Mouse (Mus musculus): ENCODE data around the gene Vac14. TPM values are rescaled to one million over a fixed set of nuclear protein-coding genes. Genes with fewer than 3 reads are reported as not detected.
A peak's percentile ranks its signal among the peaks of the same experiment; 100 is the strongest.

Gene Vac14
- polyA plus RNA-seq, 1 experiment = 26.8 TPM

DNA sequence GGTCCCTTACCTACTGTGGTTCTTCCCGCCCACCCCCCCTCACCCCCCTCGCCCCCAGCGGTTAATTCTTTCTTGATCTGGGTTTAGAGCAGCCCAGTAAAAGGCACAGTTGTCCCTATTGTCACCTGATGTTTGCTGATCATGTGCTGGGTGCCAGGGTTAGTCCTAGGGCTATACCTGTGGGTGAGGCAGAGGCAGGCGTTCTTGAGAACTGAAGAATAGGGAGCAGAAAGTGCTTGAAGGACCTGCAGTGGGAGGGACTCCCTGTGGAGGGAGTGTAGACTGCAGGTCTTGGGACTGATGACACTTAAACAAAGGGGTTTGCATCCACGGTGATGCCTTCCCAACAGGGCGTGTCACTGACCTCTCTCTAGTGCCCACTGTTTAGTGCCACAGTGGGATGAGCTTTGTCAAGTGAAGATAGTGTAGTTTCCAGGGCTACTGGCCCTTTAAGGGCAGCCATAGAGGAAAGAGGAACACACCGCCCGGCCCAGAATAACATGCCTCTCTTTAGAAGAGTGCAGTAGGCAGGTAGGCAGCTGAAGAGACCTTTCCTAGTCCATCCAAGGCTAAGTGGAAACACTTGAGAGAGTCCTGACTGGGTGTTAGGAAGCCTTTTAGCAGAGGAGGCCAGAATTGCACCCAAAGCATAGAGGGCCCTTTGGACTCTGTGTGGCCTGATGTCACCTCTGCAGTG, 51.7 kb downstream of the Vac14 start:
- no peak overlapping the region for H3ac ChIP-seq (ENCODE audit: control insufficient read depth, insufficient read length)

DNA sequence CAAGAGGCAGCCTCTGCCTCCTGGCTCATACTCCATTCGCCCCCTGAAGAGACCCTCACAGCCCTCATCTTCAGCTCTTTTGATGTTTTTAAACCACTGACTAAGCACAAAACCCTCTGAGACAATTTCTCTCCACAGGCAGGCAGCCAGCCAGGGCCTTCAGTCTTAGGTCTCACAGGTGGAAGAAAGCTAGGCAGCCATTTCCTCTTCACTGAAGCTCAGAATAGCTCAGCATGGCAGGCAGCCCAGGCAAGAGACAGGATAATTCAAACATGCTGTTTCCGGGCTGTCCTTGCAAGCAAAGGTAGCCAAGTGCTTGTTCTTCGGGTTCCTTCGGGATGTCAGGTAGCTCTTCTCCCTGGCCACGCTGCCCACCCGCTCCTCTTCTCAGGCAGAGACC, 52.9 kb downstream of the Vac14 start:
- Histone ChIP-seq H3K27me3 (ENCODE audit: control insufficient read depth, insufficient read depth, insufficient read length) (no peaks in the 10 kb centered on the region), H3K79me2 (ENCODE audit: control insufficient read depth, insufficient read depth) (no peaks in the 10 kb centered on the region), H3ac (ENCODE audit: control insufficient read depth, insufficient read length) (no peak overlapping the region), H3K36me3 (ENCODE audit: control insufficient read depth, insufficient read depth) (no peaks in the 10 kb centered on the region), H3K4me2 (ENCODE audit: low read depth) (no peak overlapping the region), H3K4me3 (no peak overlapping the region)
- TF ChIP-seq TCF3 (IDR thresholded peaks at IDR 0.05; ENCODE audit: insufficient read length, low read depth) (no peak), MAX (IDR thresholded peaks at IDR 0.05; ENCODE audit: low read depth) (no peak), MYOG (IDR thresholded peaks at IDR 0.05; ENCODE audit: control insufficient read depth in 1 of 3, insufficient read depth in 1 of 3, insufficient read length in 2 of 3, low read depth in 2 of 3) (no peak), E2F4 (IDR thresholded peaks at IDR 0.05; ENCODE audit: insufficient read depth) (no peak), REST (IDR thresholded peaks at IDR 0.05; ENCODE audit: insufficient read depth, insufficient read length) (no peak), SRF (IDR thresholded peaks at IDR 0.05; ENCODE audit: control insufficient read depth, insufficient read length, low read depth) (no peak), POLR2AphosphoS2 (IDR thresholded peaks at IDR 0.05; ENCODE audit: insufficient read length, low read depth) (no peak), CEBPB (IDR thresholded peaks at IDR 0.05; ENCODE audit: insufficient read depth, poor library complexity, severe bottlenecking) (no peak), MYOD1 (IDR thresholded peaks at IDR 0.05; ENCODE audit: control insufficient read depth in 1 of 3, insufficient read length in 2 of 3, low read depth in 2 of 3) (no peak), USF1 (IDR thresholded peaks at IDR 0.05; ENCODE audit: low read depth) (no peak), POLR2A (IDR thresholded peaks at IDR 0.05; ENCODE audit: insufficient read length, low read depth) (no peak), TCF12 (IDR thresholded peaks at IDR 0.05; ENCODE audit: insufficient read depth, poor library complexity, severe bottlenecking) (no peak)

More for the DNA sequence above, 51.7 kb downstream of the Vac14 start:
- Histone ChIP-seq H3K4me3 (no peak overlapping the region), H3K27me3 (ENCODE audit: control insufficient read depth, insufficient read depth, insufficient read length) (no peaks in the 10 kb centered on the region), H3K36me3 (ENCODE audit: control insufficient read depth, insufficient read depth) (no peaks in the 10 kb centered on the region), H3K79me2 (ENCODE audit: control insufficient read depth, insufficient read depth) (no peaks in the 10 kb centered on the region), H3K4me2 (ENCODE audit: low read depth) (no peak overlapping the region)
- TF ChIP-seq POLR2AphosphoS2 (IDR thresholded peaks at IDR 0.05; ENCODE audit: insufficient read length, low read depth) (no peak), MYOG (IDR thresholded peaks at IDR 0.05; ENCODE audit: control insufficient read depth in 1 of 3, insufficient read depth in 1 of 3, insufficient read length in 2 of 3, low read depth in 2 of 3) (no peak), POLR2A (IDR thresholded peaks at IDR 0.05; ENCODE audit: insufficient read length, low read depth) (no peak), E2F4 (IDR thresholded peaks at IDR 0.05; ENCODE audit: insufficient read depth) (no peak), REST (IDR thresholded peaks at IDR 0.05; ENCODE audit: insufficient read depth, insufficient read length) (no peak), SRF (IDR thresholded peaks at IDR 0.05; ENCODE audit: control insufficient read depth, insufficient read length, low read depth) (no peak), TCF3 (IDR thresholded peaks at IDR 0.05; ENCODE audit: insufficient read length, low read depth) (no peak)

DNA sequence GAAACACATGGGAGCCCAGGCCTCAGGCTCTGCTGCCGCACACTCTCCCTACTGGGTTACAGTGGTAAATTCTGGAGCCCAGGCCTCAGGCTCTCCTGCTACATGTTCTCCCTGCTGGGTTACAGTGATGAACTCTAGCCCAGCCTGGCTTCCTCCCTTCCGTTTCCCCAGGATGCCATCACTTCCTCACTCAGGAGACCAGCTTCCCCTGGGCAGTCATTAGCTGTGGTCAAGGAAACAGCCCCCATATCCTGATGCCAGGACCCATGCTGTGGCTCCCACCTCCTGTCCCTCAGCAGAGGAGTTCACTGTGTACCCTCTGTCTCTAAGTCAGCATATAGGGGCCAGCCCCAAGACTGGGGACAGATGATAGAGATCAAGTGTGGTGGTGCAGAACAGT, 53.7 kb downstream of the Vac14 start:
- no peaks in the 10 kb centered on the region for H3K36me3 ChIP-seq (ENCODE audit: control insufficient read depth, insufficient read depth)
- no peaks in the 10 kb centered on the region for H3K79me2 ChIP-seq (ENCODE audit: control insufficient read depth, insufficient read depth)
- no peak overlapping the region for H3K4me3 ChIP-seq
- H3K4me2 ChIP-seq (ENCODE audit: low read depth) = no peak overlapping the region
- H3ac ChIP-seq (ENCODE audit: control insufficient read depth, insufficient read length) = no peak overlapping the region
- TF ChIP-seq POLR2AphosphoS2 (IDR thresholded peaks at IDR 0.05; ENCODE audit: insufficient read length, low read depth) (no peak), SRF (IDR thresholded peaks at IDR 0.05; ENCODE audit: control insufficient read depth, insufficient read length, low read depth) (no peak), MYOD1 (IDR thresholded peaks at IDR 0.05; ENCODE audit: control insufficient read depth in 1 of 3, insufficient read length in 2 of 3, low read depth in 2 of 3) (no peak), TCF12 (IDR thresholded peaks at IDR 0.05; ENCODE audit: insufficient read depth, poor library complexity, severe bottlenecking) (no peak)
- H3K27me3 ChIP-seq (ENCODE audit: control insufficient read depth, insufficient read depth, insufficient read length) = no peaks in the 10 kb centered on the region

DNA sequence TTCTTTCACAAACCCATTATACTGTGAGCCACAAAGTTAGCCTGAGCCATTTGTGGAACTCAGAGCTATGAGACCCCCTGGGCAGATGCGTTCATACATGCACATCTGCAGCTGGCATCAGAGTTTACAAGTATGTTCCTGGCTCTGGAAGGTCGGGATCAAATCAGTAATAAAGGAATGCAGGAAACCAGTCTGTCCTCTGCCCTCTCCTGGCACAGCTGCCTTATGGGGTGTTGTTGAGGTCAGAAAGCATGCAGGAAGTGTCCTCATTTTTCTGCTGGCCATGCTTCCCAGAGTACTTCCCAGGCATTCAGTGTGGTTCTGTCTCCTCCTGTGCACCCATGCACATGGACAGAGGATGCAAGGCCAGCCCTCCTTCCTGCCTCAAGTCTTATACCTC, 54.8 kb downstream of the Vac14 start:
- H3K36me3 ChIP-seq (ENCODE audit: control insufficient read depth, insufficient read depth) = no peaks in the 10 kb centered on the region
- H3K4me2 ChIP-seq (ENCODE audit: low read depth) = no peak overlapping the region
- no peaks in the 10 kb centered on the region for H3K27me3 ChIP-seq (ENCODE audit: control insufficient read depth, insufficient read depth, insufficient read length)
- H3K79me2 ChIP-seq (ENCODE audit: control insufficient read depth, insufficient read depth) = no peaks in the 10 kb centered on the region
- no peak overlapping the region for H3ac ChIP-seq (ENCODE audit: control insufficient read depth, insufficient read length)
- no peak for TF ChIP-seq MYOG (IDR thresholded peaks at IDR 0.05; ENCODE audit: control insufficient read depth in 1 of 3, insufficient read depth in 1 of 3, insufficient read length in 2 of 3, low read depth in 2 of 3)
- no peak for TF ChIP-seq TCF3 (IDR thresholded peaks at IDR 0.05; ENCODE audit: insufficient read length, low read depth)
- TF ChIP-seq POLR2A (IDR thresholded peaks at IDR 0.05; ENCODE audit: insufficient read length, low read depth) = no peak
- TF ChIP-seq MYOD1 (IDR thresholded peaks at IDR 0.05; ENCODE audit: control insufficient read depth in 1 of 3, insufficient read length in 2 of 3, low read depth in 2 of 3) = peak in 1 of 3 experiments; percentile 24
- no peak for TF ChIP-seq E2F4 (IDR thresholded peaks at IDR 0.05; ENCODE audit: insufficient read depth)
- no peak for TF ChIP-seq USF1 (IDR thresholded peaks at IDR 0.05; ENCODE audit: low read depth)
- no peak for TF ChIP-seq SRF (IDR thresholded peaks at IDR 0.05; ENCODE audit: control insufficient read depth, insufficient read length, low read depth)
- TF ChIP-seq POLR2AphosphoS2 (IDR thresholded peaks at IDR 0.05; ENCODE audit: insufficient read length, low read depth) = no peak
- H3K4me3 ChIP-seq = no peak overlapping the region

DNA sequence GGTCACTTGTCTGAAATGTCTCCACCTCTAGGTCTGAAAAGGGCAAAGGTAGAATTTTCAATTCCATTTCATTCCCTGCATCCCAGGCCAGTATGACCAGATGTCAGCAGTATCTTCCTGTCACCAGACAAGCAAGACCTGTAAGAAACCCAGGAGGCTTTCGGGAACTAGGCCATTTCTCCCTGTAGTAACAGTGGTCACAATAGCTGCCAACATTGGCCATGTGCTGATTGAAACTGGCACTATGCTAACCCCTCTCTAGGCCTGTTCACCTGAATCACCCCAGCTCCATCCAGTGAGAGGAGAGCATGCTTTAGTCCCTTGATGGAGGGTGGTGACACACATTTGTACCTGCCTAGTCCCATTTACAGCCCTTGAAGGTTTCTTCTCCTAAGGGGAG, 56.2 kb downstream of the Vac14 start:
- no peaks in the 10 kb centered on the region for H3K27me3 ChIP-seq (ENCODE audit: control insufficient read depth, insufficient read depth, insufficient read length)
- no peak overlapping the region for H3K4me3 ChIP-seq
- no peak overlapping the region for H3K4me2 ChIP-seq (ENCODE audit: low read depth)
- no peak overlapping the region for H3ac ChIP-seq (ENCODE audit: control insufficient read depth, insufficient read length)
- H3K79me2 ChIP-seq (ENCODE audit: control insufficient read depth, insufficient read depth) = no peaks in the 10 kb centered on the region
- TF ChIP-seq POLR2AphosphoS2 (IDR thresholded peaks at IDR 0.05; ENCODE audit: insufficient read length, low read depth) (no peak), TCF12 (IDR thresholded peaks at IDR 0.05; ENCODE audit: insufficient read depth, poor library complexity, severe bottlenecking) (no peak), SRF (IDR thresholded peaks at IDR 0.05; ENCODE audit: control insufficient read depth, insufficient read length, low read depth) (no peak), MAX (IDR thresholded peaks at IDR 0.05; ENCODE audit: low read depth) (no peak), MYOG (IDR thresholded peaks at IDR 0.05; ENCODE audit: control insufficient read depth in 1 of 3, insufficient read depth in 1 of 3, insufficient read length in 2 of 3, low read depth in 2 of 3) (no peak), USF1 (IDR thresholded peaks at IDR 0.05; ENCODE audit: low read depth) (no peak), CEBPB (IDR thresholded peaks at IDR 0.05; ENCODE audit: insufficient read depth, poor library complexity, severe bottlenecking) (no peak), MYOD1 (IDR thresholded peaks at IDR 0.05; ENCODE audit: control insufficient read depth in 1 of 3, insufficient read length in 2 of 3, low read depth in 2 of 3) (no peak), REST (IDR thresholded peaks at IDR 0.05; ENCODE audit: insufficient read depth, insufficient read length) (no peak), POLR2A (IDR thresholded peaks at IDR 0.05; ENCODE audit: insufficient read length, low read depth) (no peak), E2F4 (IDR thresholded peaks at IDR 0.05; ENCODE audit: insufficient read depth) (no peak), TCF3 (IDR thresholded peaks at IDR 0.05; ENCODE audit: insufficient read length, low read depth) (no peak)
- no peaks in the 10 kb centered on the region for H3K36me3 ChIP-seq (ENCODE audit: control insufficient read depth, insufficient read depth)

Data from myocyte (in vitro differentiated cells).